Mouse (Mus musculus) neural tube, embryonic 14.5 days (tissue): Measurements from ENCODE around the gene 6430548M08Rik. TPM values are rescaled to one million over a fixed set of nuclear protein-coding genes. Genes with fewer than 3 reads are reported as not detected.

Experiments
- ATAC-seq: fragments of 200-750 bp; cut with Nextera tagmentation; 2 replicates; pipeline ENCODE4 v1.8.0; 2017; ENCODE audit warnings: low read depth, mild to moderate bottlenecking, moderate TSS enrichment, moderate library complexity
- H3K27ac ChIP-seq: fragments of 300-500 bp; sonication (generic); 2 replicates; pipeline ENCODE4 v1.5.1; 2014; ENCODE audit warnings: low read depth, mild to moderate bottlenecking, control low read depth, low read length, moderate library complexity, mixed read lengths
- H3K27me3 ChIP-seq: fragments of 300-500 bp; sonication (generic); 2 replicates; pipeline ENCODE4 v1.6.1; 2014; ENCODE audit warnings: low read length; ENCODE audit not compliant: control insufficient read depth, insufficient read depth
- H3K36me3 ChIP-seq: fragments of 300-500 bp; sonication (generic); 2 replicates; pipeline ENCODE4 v1.6.1; 2014; ENCODE audit warnings: low read length, mixed read lengths; ENCODE audit not compliant: control insufficient read depth, insufficient read depth
- H3K4me1 ChIP-seq: fragments of 300-500 bp; sonication (generic); 2 replicates; pipeline ENCODE4 v1.6.1; 2014; ENCODE audit warnings: low read length; ENCODE audit not compliant: control insufficient read depth, insufficient read depth
- H3K4me2 ChIP-seq: fragments of 300-500 bp; sonication (generic); 2 replicates; pipeline ENCODE4 v1.6.1; 2014; ENCODE audit warnings: mild to moderate bottlenecking, low read depth, low read length, control low read depth
- H3K4me3 ChIP-seq: fragments of 300-500 bp; sonication (generic); 2 replicates; pipeline ENCODE4 v1.5.1; 2014; ENCODE audit warnings: low read depth, low read length, control low read depth, mixed read lengths
- H3K9ac ChIP-seq: fragments of 300-500 bp; sonication (generic); replicated peaks from 2 replicates; pipeline ENCODE4 v1.6.1; 2014; ENCODE audit warnings: low read depth, mild to moderate bottlenecking, control low read depth, low read length, mixed read lengths
- H3K9me3 ChIP-seq: fragments of 300-500 bp; sonication (generic); 2 replicates; pipeline ENCODE4 v1.6.1; 2016; ENCODE audit warnings: low read length; ENCODE audit not compliant: control insufficient read depth
- WGBS: fragments of 180-500 bp; shearing (Covaris S2); extraction: QIAGEN DNeasy Blood & Tissue Kit; methylation state at CpG from one replicate; pipeline ENCODE4 v1.1.7; 2014; 5-methylcytosine and 5-hydroxymethylcytosine counted together
- polyA plus RNA-seq: library from polyadenylated mRNA; unstranded; fragments of >200 nt; fragmentation: Nextera tagmentation; extraction: Ambion mirVana; gene quantifications from 2 replicates; pipeline ENCODE4 v1.2.1, GENCODE M21; 2014

Gene 6430548M08Rik
- polyA plus RNA-seq, 1 experiment from 2014 or later, result 36.9 TPM

DNA sequence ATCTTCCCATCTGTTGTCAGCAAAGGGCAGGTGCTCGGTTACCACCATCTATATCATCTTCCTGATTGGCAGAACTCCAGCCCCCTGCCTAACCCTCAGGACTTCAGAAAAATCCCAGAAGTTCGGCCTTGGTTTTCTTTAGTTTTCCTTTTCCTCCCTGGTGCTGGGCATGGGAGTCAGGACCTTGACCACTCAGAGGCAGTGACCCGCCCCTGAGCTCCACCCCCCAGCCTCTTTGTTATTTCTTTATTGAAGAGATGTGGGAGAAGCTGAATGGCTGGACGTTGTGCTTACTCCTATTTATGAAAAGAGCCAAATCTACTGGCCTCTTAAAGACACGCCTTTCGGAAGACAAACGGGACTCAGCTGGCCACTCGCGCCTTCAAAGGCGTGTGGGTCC lies 646 bp upstream of the 6430548M08Rik start:
- Histone ChIP-seq H3K4me1 (peaks cover 8% of the 10 kb centered on the region; the same call in 1 of the 2 replicates), H3K27me3 (no peaks in the 10 kb centered on the region), H3K27ac (peak overlapping the region; percentile 71), H3K9me3 (no peaks in the 10 kb centered on the region), H3K36me3 (no peaks in the 10 kb centered on the region), H3K4me3 (peak overlapping the region; percentile 74), H3K4me2 (peak overlapping the region; percentile 81), H3K9ac (peak overlapping the region; percentile 63)
- WGBS, result 2% methylated on average over 10 of the region's 10 CpGs
- no peak; the same call in 1 of the 2 replicates for ATAC-seq

DNA sequence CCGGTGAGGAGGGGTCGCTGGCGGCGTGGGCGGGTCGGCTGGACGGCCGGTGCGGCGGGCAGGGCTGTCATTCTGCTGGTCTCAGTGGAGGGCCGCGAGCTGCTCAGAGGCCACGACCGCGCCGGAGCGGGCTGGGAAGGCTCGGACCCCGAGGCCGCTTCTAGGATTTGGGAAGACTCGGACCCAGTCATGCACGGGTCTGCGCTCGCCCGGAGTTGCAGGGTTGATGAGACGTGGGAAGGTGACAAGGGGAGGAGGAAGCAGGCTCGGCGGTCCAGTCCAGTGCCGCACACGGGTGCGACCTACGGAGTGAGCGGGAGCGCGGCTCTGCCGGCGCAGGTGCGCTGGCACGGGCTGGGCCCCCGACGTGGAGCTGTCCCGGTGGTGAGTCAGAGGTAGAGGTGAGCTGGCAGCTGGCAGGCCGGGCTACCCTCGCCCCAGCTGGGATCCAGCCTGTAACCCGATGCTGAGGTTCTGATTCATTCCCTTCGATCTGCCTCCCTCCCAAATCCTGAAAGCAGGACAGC lies 426 bp downstream of the 6430548M08Rik start:
- H3K36me3 ChIP-seq, result no peaks in the 10 kb centered on the region
- ATAC-seq, result peak; percentile 58
- WGBS, result 2% methylated on average over 41 of the region's 46 CpGs
- peak overlapping the region; percentile 64 for H3K4me2 ChIP-seq
- H3K4me1 ChIP-seq, result peaks cover 8% of the 10 kb centered on the region; the same call in 1 of the 2 replicates
- no peaks in the 10 kb centered on the region for H3K27me3 ChIP-seq
- no peaks in the 10 kb centered on the region for H3K9me3 ChIP-seq
- H3K4me3 ChIP-seq, result peak overlapping the region; percentile 74
- peak overlapping the region; percentile 80 for H3K9ac ChIP-seq
- peak overlapping the region; percentile 67 for H3K27ac ChIP-seq

DNA sequence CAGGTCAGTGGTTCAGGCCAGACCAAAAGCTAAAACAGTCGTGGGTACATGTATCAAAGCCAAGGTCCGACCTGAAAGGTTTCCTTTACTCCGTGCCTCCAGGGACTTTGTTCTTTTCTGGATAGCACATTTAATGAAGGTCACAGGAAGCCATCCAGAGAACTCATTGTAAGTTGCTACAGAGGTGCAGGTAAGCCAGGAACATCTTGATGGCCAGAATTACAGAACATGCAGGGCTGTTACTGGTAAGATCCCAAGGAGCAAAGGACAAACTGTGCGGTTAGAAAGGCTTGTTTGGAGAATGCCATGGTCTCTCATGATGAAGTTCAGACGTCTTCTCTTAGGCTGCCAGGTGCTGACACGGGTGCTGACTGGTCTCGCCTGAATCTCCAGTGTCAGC lies 2.6 kb downstream of the 6430548M08Rik start:
- no peak overlapping the region for H3K27ac ChIP-seq
- H3K27me3 ChIP-seq, result no peaks in the 10 kb centered on the region
- H3K9me3 ChIP-seq, result no peaks in the 10 kb centered on the region

DNA sequence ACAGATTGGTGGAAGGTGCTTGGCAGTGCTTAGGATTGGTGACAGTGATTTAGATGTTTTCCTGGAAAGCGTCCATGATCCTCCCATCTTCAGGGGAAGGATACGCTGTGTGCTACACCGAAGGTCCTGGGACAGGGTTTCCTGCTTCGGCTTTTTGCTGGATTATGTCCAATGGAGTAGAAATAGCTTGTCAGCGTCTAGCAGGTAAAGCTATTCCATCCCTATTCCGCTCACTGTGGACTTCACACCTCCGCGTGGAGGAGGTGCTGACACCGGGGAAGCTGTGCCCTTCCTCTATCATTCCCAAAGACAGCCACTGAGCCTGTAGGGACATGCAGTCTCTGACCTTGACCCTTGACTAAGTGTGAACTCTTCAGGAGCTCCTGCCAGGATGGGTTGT lies 4.2 kb downstream of the 6430548M08Rik start:
- no peaks in the 10 kb centered on the region for H3K9me3 ChIP-seq
- no peak overlapping the region for H3K9ac ChIP-seq
- H3K27me3 ChIP-seq, result no peaks in the 10 kb centered on the region
- peaks cover 5% of the 10 kb centered on the region; the same call in 1 of the 2 replicates for H3K4me1 ChIP-seq
- no peaks in the 10 kb centered on the region for H3K36me3 ChIP-seq
- 85% methylated on average over 9 of the region's 9 CpGs for WGBS
- no peak overlapping the region for H3K27ac ChIP-seq
- H3K4me2 ChIP-seq, result no peak overlapping the region
- H3K4me3 ChIP-seq, result no peak overlapping the region
- no peak for ATAC-seq

More for the DNA sequence above, 2.6 kb downstream of the 6430548M08Rik start:
- WGBS, result 72% methylated on average over 7 of the region's 7 CpGs
- Histone ChIP-seq H3K4me3 (no peak overlapping the region), H3K4me2 (no peak overlapping the region), H3K4me1 (peaks cover 8% of the 10 kb centered on the region; the same call in 1 of the 2 replicates), H3K9ac (no peak overlapping the region), H3K36me3 (no peaks in the 10 kb centered on the region)
- ATAC-seq, result no peak

DNA sequence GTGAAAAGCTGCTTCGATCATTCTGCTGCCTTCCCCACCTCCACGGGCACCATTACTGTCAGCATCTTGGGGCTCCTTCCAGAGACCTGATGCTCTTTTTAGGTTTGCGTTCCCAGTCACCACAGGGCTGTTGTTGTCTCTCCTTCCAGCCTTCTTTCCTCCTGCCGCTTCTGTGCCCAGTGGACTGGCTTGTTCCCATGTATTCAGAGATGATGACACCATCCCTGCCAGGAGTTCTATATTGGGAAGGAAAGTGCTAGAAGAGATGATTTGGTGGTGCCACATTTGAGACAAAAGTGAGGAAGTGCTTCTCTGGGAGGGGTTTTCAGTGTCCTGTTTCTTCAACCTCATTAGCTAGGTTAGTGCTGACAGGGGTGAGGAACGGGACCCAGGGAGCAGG lies 4.9 kb downstream of the 6430548M08Rik start:
- peaks cover 4% of the 10 kb centered on the region; the same call in 1 of the 2 replicates for H3K4me1 ChIP-seq
- no peaks in the 10 kb centered on the region for H3K9me3 ChIP-seq
- H3K27me3 ChIP-seq, result no peaks in the 10 kb centered on the region
- H3K36me3 ChIP-seq, result no peaks in the 10 kb centered on the region
- H3K4me3 ChIP-seq, result no peak overlapping the region
- no peak overlapping the region for H3K9ac ChIP-seq
- no peak overlapping the region for H3K27ac ChIP-seq
- H3K4me2 ChIP-seq, result no peak overlapping the region
- no peak for ATAC-seq
- 85% methylated on average over 5 of the region's 5 CpGs for WGBS

- Histone ChIP-seq H3K27me3 (no peaks in the 10 kb centered on the region), H3K27ac (no peak overlapping the region), H3K9me3 (no peaks in the 10 kb centered on the region), H3K4me3 (no peak overlapping the region), H3K36me3 (no peaks in the 10 kb centered on the region), H3K4me2 (no peak overlapping the region), H3K9ac (no peak overlapping the region), H3K4me1 (peaks cover 4% of the 10 kb centered on the region; the same call in 1 of the 2 replicates)
- WGBS, result 75% methylated on average over 3 of the region's 3 CpGs
- no peak for ATAC-seq
Observed at GRCm38 (mm10) chr8:120119429-120119828, 5.5 kb downstream of the 6430548M08Rik start.

GRCm38 (mm10) chr8:120119931-120120330 lies 6.0 kb downstream of the 6430548M08Rik start:
- 82% methylated on average over 6 of the region's 6 CpGs for WGBS

GRCm38 (mm10) chr8:120120951-120121350 lies 7.0 kb downstream of the 6430548M08Rik start:
- Histone ChIP-seq H3K27me3 (no peaks in the 10 kb centered on the region), H3K4me3 (no peak overlapping the region), H3K9me3 (no peaks in the 10 kb centered on the region), H3K9ac (no peak overlapping the region), H3K36me3 (no peaks in the 10 kb centered on the region), H3K4me1 (no peaks in the 10 kb centered on the region), H3K4me2 (no peak overlapping the region), H3K27ac (no peak overlapping the region)
- ATAC-seq, result no peak
- WGBS, result 63% methylated on average over 5 of the region's 5 CpGs

More at GRCm38 (mm10) chr8:120119931-120120330, 6.0 kb downstream of the 6430548M08Rik start:
- no peak overlapping the region for H3K9ac ChIP-seq
- no peaks in the 10 kb centered on the region for H3K4me1 ChIP-seq
- no peak overlapping the region for H3K27ac ChIP-seq
- H3K36me3 ChIP-seq, result no peaks in the 10 kb centered on the region
- no peaks in the 10 kb centered on the region for H3K9me3 ChIP-seq
- ATAC-seq, result no peak
- no peaks in the 10 kb centered on the region for H3K27me3 ChIP-seq
- no peak overlapping the region for H3K4me3 ChIP-seq
- no peak overlapping the region for H3K4me2 ChIP-seq

DNA sequence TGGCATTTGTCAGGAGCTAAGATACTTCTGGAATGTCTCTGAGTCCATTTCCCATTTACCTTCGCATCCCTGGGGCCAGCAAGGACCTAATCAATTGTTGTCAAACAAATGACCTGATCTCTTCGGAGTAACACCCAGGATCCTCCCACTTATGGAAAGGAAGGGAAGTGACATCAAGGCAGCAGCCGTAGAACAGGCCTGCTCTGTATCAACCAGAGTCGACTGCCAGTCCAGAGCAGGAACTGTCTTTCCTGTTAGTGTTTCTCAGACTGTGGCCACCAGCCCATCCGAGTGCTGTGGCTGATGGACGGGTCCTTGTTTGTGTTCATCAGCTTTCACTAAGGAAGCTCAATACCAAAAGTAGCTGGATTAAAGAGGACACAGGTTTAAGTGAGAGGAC lies 10.3 kb downstream of the 6430548M08Rik start:
- no peak overlapping the region for H3K27ac ChIP-seq
- WGBS, result 63% methylated on average over 6 of the region's 6 CpGs
- no peak for ATAC-seq

More for the DNA sequence above, 10.3 kb downstream of the 6430548M08Rik start:
- Histone ChIP-seq H3K9ac (no peak overlapping the region), H3K9me3 (no peaks in the 10 kb centered on the region), H3K4me2 (no peak overlapping the region), H3K4me1 (peaks cover 5% of the 10 kb centered on the region; the same call in 1 of the 2 replicates), H3K27me3 (no peaks in the 10 kb centered on the region), H3K36me3 (no peaks in the 10 kb centered on the region), H3K4me3 (no peak overlapping the region)
